Mouse (Mus musculus): ENCODE data around the gene Tmem191c.
"Not testable (repeated sequence)": the region's sequence is repeated elsewhere in the genome, so short reads cannot be mapped to it uniquely, and the experiment has no call there.

Gene Tmem191c

GRCm38 (mm10) chr16:17275721-17276120 lies at the start of gene Tmem191c:
Gene Tmem191c, plus strand, starts transcription at chr16:17276077.
- no peak for DNase-seq

- no peak for DNase-seq
Observed at GRCm38 (mm10) chr16:17226496-17226895, 49.4 kb upstream of the Tmem191c start.

DNA sequence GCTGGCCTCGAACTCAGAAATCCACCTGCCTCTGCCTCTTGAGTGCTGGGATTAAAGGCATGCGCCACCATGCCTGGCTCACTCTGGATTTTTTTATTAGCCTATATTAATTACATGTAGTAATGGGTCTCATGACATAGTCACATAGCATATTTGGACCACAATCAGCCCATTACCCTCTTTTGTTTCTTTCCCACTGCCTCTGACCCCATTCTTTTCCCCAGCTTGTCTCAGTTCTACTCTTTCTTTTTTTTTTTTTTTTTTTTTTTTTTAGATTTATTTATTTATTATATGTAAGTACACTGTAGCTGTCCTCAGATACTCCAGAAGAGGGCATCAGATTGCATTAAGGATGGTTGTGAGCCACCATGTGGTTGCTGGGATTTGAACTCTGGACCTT lies 44.4 kb upstream of the Tmem191c start:
- DNase-seq, result not testable (repeated sequence)

DNA sequence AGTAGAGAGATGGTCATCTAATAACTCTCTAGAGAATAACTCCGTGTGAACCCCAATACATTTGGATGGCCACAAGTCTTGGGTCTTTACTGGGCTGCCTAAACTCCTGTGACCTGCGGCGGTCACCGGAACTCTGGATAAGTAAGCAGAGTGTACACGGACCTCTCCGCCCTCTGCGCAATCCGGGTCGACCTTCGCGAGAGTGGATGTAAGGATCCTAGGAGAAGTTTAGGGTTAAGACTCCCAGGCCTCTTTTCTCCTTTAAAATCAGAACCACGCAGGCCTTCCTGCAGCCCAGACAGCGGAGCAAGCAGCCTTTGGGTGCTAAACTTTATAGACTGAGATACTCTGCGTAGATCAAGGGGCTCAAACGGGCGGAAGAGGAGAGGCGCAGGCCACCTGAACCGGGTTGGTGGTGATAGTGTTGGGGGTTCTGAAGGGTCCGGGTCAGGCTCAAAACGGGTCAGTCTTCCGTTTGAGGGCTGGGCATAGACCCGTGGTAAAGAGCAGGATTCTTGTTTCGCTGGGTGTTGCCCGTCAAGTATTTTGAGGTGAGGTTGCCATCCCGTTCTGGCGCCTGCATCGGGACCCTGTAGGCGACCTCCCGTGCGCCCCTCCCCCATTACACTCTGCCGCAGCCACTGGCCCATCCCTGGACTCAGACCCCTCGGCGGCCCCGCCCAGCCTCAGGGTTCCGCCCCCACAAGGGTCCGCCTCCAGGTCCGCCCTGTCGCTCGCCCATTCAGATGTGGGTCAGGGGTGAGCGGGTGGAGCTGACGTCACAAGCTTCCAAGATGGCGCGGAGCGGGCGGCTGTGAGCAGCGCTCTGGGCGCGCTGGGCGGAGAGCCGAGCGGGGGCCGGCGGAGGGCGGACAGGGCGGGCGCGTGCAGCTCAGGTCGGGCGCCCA lies 42.8 kb upstream of the Tmem191c start, which contains the start of gene Hic2:
Gene Hic2 (plus strand): TSS at position 779 of the 908 bp plus-strand sequence.
- DNase-seq, result peak; percentile 96

DNA sequence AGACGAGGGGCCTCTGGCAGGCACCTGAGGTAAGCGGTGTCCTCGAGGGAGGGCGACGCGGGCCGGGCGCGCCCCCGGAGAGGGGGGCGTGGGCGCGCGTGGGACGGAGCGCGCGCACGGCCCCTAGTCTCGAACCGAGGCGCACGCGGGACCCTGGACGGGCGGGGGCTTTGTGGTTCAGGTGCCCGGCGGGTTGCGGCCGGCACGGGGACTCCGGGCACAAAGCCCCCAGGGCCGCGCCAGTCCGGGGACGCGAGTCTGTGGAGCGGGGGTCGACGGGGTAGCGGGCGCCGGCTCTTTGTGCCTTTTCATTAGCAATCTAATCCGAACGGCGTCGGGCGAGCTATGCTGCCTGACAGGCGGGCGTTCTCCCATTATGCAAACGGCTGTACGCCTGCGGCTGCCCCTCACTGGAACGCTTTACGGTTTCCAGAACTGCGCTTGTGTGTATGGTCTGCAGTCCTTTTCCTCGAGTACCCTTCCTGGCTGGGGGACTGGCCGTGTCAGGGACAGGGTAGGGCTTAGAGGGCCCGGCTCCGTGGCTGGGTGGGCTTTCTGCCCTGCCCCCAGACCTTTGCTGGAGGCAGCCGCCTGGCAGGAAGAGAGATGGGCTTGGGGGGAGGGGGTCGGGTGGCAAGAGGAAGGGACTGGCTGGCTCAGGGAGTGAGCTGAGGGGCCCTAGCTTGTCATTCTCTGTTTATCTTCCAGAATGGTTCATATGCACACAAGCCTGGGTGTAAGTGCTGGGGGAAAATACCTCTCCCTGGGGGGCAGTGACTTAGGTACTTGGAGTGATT lies 42.0 kb upstream of the Tmem191c start:
- peak in 1 of 2 experiments; percentile 17 for DNase-seq

GRCm38 (mm10) chr16:17234499-17234895 lies 41.4 kb upstream of the Tmem191c start:
- DNase-seq, result no peak

- peak; percentile 55 to 58 for DNase-seq
Observed at GRCm38 (mm10) chr16:17234916-17235665, 40.8 kb upstream of the Tmem191c start.

GRCm38 (mm10) chr16:17237634-17238033 lies 38.2 kb upstream of the Tmem191c start:
- DNase-seq, result no peak

GRCm38 (mm10) chr16:17239409-17239808 lies 36.5 kb upstream of the Tmem191c start:
- DNase-seq, result peak; percentile 25 to 55

DNA sequence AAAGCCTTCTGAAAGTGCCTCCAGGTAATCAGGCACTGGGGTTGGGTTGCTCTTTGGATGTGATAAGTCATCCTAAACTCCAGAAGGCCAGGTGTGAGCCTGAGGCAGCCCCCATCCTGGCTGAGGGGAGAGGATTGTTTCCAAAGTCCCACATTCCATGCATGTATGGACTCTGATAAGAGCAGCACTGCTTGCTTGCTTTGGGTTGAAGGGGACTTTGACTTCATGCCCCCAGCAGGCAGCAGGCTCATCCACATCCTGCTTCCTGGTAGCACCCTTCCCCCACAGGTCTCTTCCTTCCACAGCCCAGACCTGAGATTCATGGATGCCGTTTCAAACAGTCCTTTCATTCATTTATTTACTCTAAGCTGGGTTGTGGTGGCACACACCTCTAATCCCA lies 32.1 kb upstream of the Tmem191c start:
- no peak for DNase-seq

DNA sequence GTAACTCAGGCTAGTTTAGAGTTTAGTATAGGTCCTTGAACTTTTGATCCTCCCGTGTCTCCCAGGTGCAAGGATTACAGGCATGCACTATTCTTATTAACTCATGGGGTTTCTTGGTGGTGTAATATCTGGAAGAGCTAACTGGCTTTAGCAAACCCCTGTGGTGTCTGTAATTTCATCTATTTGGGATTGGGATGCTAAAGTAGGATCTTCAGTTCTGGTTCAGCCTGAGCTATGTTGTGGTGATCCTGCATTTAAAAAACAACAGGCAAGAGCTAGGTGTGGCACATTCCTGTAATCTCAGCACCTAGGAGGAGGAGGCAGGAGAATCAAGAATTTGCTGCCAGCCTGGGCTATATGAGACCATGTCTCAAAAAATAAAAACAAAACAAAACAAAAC lies 30.9 kb upstream of the Tmem191c start:
- no peak for DNase-seq

DNA sequence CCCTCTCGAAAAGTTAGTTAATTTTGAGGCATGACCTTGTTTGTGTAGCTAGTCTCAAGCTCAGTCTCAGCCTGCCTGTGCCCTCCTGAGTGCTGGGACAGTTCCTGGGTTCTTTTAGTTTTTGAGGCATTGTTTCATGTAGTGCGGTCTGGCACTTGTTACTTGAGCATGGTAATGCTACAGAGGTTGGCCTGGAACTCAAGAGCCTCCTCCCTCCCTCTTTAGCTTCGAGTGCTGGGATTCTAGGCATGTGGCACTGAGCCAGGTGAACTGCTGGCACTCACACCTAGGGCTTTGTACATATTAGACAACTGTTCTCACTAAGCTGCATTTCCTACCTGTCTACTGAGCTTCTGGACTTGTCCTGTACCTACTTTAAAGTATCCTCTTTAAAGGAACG lies 28.1 kb upstream of the Tmem191c start:
- peak; percentile 76 for DNase-seq

GRCm38 (mm10) chr16:17249135-17249534 lies 26.7 kb upstream of the Tmem191c start:
- no peak for DNase-seq

DNA sequence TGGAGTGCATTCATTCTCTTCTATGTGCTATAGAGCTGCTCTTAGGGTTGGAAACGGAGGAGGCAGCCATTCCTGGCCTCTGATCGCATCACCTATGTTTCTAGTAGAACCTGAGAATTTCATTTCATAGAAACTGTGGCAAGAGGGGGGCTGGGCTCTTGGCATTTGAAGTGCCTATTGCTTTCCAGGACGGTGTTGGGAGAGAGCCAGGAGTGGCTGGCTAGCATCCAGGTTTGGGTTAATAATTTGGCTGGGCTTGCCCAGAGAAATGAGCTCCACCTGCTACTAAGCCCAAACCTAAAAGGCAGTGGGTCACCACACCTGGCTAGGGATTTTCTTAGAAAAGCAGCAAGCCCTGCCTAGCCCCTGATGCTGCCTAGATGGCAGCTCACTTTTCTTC lies 24.3 kb upstream of the Tmem191c start:
- DNase-seq, result peak; percentile 94 to 99

DNA sequence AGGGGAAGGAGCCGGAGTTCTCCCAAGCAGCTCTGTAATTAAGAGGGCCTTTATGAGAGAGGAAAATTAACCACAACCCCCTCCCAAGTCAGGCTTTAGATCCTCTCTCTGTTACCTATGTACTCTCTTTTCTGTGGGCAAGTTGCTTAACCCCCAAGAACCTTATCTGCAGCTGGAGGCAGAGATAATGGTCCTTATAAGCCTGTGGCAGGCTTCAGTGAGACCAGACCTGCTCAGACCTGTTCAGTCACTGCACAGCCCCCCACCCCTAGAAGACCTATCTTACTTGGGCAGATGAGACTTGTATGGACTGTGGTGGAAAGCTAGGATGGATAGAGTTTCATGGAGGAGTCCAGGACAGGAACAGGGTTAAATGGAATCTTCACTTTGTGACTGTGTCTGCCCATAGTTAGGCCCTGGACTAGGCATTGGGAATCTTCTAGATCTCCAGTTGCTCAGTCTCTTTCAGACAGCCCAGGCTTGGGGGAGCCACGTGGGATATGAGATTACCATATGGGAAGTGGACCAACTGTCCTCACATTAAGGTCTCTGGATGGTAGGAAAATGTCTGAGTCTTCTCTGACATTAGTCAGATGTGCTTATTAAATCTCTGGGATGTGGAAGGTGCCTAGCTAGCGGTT lies 23.7 kb upstream of the Tmem191c start:
- DNase-seq, result no peak

DNA sequence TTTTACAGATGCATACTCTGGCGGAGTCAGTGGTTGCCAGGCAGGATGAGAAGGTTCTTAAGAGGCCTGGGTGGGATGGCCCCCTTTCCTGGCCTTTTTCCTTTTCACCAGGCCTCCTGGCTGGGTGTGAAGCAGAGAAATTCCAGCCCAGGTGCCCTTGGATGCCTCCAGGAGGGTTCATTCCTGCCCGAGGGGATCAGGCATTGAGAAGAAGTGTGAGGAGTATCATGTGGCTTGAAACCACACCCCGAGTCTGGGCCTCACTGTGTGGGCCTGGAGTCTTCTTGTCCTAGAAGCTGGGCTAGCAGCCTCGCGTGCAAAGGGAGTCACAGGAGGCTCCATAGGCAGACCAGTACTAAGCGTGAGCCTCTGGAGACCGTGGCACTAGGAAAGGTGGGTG lies 23.0 kb upstream of the Tmem191c start:
- no peak for DNase-seq

GRCm38 (mm10) chr16:17254005-17254597 lies 21.8 kb upstream of the Tmem191c start:
- peak in 1 of 2 experiments; percentile 41 for DNase-seq

- no peak for DNase-seq
Observed at GRCm38 (mm10) chr16:17255270-17255669, 20.6 kb upstream of the Tmem191c start.

DNA sequence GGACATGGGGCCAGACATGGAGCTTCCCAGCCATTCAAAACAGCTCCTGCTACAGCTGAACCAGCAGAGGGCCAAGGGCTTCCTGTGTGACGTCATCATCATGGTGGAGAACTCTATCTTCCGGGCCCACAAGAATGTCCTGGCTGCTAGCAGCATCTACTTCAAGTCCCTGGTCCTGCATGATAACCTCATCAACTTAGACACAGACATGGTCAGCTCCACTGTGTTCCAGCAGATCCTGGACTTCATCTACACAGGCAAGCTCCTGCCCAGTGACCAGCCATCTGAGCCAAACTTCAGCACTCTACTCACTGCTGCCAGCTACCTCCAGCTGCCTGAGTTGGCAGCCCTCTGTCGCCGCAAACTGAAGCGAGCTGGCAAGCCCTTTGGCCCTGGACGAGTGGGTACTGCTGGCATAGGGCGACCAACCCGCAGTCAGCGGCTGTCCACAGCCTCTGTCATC lies 18.5 kb upstream of the Tmem191c start:
- DNase-seq, result peak in 1 of 2 experiments; percentile 43

- DNase-seq, result no peak
Observed at GRCm38 (mm10) chr16:17258917-17259316, 17.0 kb upstream of the Tmem191c start.

GRCm38 (mm10) chr16:17261341-17261740 lies 14.5 kb upstream of the Tmem191c start:
- DNase-seq, result no peak

- DNase-seq, result no peak
Observed at GRCm38 (mm10) chr16:17266113-17266512, 9.8 kb upstream of the Tmem191c start.

Data from kidney, adult 8-10 months (tissue).